Mouse (Mus musculus) left cerebral cortex, postnatal 36 days (tissue): ENCODE results near the gene Hist1h3a. TPM values are rescaled to one million over a fixed set of nuclear protein-coding genes. Genes with fewer than 3 reads are reported as not detected.
"Not testable (repeated sequence)": the region's sequence is repeated elsewhere in the genome, so short reads cannot be mapped to it uniquely, and the experiment has no call there.

Experiments used
- DNase-seq, 2 experiments: peaks; one replicate each; pipeline ENCODE4 v3.0.0; 2021 to 2022; ENCODE audit warnings: low spot score in 2 of 2, mixed read lengths in 1 of 2
- intact Hi-C: fragments of 180-260 bp; cut with DNase I; formaldehyde crosslinking; loops from one replicate; pipeline ENCODE4 v1.15.1; 2025
- total RNA-seq, 2 experiments: library from RNA; stranded (reverse); gene quantifications; 2 replicates each; pipeline ENCODE4 v1.2.3; 2021

The Hist1h3a gene
- total RNA-seq, 2 experiments from 2014 or later = 41.3 to 42.8 TPM

GRCm38 (mm10) chr13:23760240-23760971, 1.8 kb downstream of the Hist1h3a start:
- intact Hi-C loops = no loop called here
- no peak for DNase-seq

DNA sequence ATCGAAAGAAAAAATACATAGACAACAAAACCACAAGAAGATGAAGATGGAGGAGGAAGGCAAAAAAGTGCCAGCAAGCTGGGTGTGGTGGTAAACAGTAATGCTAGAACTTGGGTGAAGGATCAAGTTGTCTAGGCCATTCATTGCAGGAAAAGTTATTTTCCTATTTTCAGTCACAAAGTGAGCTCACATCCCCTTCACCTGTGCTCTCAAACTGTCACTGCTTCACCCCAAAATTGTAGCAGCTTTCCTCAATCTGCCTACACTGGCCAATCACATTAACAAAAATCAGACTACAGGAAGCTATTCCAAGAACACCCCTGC, 2.3 kb downstream of the Hist1h3a start:
- no peak for DNase-seq
- intact Hi-C loops = loop anchor here (5.0 kb wide), 1 partner anchor 1723 kb away; the partner anchor contains the start of genes Hist1h2ah and Hist1h2bk

GRCm38 (mm10) chr13:23759251-23759771, 2.9 kb downstream of the Hist1h3a start:
- intact Hi-C loops = loop anchor here (5.0 kb wide), 1 partner anchor 1722 kb away; the partner anchor contains the start of genes Hist1h2ah and Hist1h2bk
- no peak for DNase-seq

DNA sequence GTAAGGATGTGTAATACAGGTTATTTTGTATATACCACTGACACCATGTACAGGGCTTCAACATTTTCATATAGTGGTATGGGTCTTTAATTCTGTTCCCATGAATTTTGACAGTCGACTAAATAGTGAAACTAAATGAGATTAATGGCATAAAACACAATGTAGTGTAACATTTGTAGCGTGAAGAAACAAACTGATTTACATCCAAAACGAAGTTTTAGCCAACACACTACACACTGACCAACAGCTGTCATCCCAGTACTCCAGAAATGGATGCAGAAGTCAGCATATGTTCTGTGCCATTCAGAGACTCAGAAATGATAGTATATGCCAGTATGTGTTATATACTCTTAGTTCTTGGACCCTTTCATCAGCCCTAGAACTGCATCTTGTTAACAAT, 4.3 kb downstream of the Hist1h3a start:
- DNase-seq = no peak
- intact Hi-C loops = loop anchor here (5.0 kb wide), 1 partner anchor 1721 kb away; the partner anchor contains the start of genes Hist1h2ah and Hist1h2bk

DNA sequence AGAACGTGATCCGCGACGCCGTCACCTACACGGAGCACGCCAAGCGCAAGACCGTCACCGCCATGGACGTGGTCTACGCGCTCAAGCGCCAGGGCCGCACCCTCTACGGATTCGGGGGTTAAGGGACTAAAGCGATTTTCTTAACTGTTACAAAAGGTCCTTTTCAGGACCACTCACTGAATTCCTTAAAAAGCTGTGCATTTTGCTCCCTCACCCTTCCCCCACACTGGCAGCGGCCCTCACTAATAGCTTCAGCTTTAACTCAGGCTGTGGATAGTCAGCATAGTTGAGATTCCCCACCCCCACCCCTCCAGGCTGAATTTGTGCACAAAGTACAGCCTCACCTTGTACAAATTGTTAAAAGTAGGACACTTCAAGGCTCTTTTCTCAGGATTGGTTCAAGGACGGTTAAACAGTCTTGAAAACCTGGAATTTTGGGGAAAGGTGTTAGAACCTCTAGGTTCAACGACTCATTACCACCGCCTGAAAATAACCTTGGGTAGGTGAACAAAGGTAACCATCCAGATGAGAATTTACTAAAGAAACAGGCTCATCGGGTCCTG, 4.9 kb downstream of the Hist1h3a start:
- intact Hi-C loops = loop anchor here (5.0 kb wide), 1 partner anchor 1720 kb away; the partner anchor contains the start of genes Hist1h2ah and Hist1h2bk
- DNase-seq = no peak

DNA sequence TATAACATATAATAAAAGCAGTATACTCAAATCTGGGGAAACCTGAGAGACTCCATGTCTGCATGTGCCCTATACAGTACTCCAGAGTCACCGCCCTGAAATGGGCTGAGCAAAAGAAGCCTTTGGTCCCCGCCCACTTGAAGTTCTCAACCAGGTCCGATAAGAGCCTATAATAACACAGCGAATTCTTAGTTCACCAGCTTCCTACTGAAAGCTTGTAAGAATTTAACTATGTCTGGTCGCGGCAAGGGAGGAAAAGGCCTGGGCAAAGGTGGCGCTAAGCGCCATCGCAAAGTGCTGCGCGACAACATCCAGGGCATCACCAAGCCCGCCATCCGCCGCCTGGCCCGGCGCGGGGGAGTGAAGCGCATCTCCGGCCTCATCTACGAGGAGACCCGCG, 5.4 kb downstream of the Hist1h3a start, which contains the start of gene Hist1h4b:
Hist1h4b (plus strand) TSS at position 224 of the 400 bp plus-strand sequence.
- peak; percentile 84 to 86 for DNase-seq
- intact Hi-C loops = loop anchor here (5.0 kb wide), 1 partner anchor 1719 kb away; the partner anchor contains the start of genes Hist1h2ah and Hist1h2bk

DNA sequence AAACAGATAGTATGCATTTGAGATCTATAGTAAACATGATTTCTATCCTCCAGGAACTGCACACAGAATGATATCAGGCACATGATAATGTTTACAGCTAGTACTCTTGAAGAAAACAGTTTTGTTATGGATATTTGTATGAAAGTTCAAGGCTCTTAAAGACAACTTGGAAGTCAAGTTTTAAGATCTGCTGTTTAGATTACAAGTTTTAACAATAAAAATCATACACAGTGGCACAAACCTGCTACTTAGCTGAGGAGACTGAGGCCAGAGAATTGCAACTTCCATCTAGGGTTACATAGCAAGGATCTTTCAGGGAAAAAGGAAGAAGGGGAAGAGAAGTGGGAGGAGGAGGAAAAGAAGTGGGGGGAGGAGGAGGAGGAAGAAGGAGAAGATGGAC, 7.2 kb downstream of the Hist1h3a start:
- intact Hi-C loops = loop anchor here (5.0 kb wide), 1 partner anchor 1718 kb away; the partner anchor contains the start of genes Hist1h2ah and Hist1h2bk
- no peak for DNase-seq

GRCm38 (mm10) chr13:23753314-23754078, 8.7 kb downstream of the Hist1h3a start:
- intact Hi-C loops = no loop called here
- DNase-seq = no peak

GRCm38 (mm10) chr13:23752742-23753172, 9.4 kb downstream of the Hist1h3a start:
- intact Hi-C loops = no loop called here

GRCm38 (mm10) chr13:23752067-23752741, 10.0 kb downstream of the Hist1h3a start, which contains the start of gene Hist1h3b:
Hist1h3b (plus strand) TSS chr13:23752267.
- peak; percentile 88 to 92 for DNase-seq
- intact Hi-C loops = not testable (repeated sequence)

More at GRCm38 (mm10) chr13:23752742-23753172, 9.4 kb downstream of the Hist1h3a start:
- no peak for DNase-seq

GRCm38 (mm10) chr13:23751478-23751956, 10.7 kb downstream of the Hist1h3a start:
- intact Hi-C loops = no loop called here
- DNase-seq = no peak

GRCm38 (mm10) chr13:23750839-23751477, 11.2 kb downstream of the Hist1h3a start, which contains the start of gene Hist1h2ab:
Hist1h2ab (plus strand) TSS chr13:23751126.
- DNase-seq = peak; percentile 59 to 68
- intact Hi-C loops = not testable (repeated sequence)

GRCm38 (mm10) chr13:23749563-23750121, 12.5 kb downstream of the Hist1h3a start:
- intact Hi-C loops = loop anchor here (5.0 kb wide), 1 partner anchor 1707 kb away; the partner anchor contains the start of genes Hist1h2ag, Hist1h2bj and Hist1h4i
- no peak for DNase-seq

DNA sequence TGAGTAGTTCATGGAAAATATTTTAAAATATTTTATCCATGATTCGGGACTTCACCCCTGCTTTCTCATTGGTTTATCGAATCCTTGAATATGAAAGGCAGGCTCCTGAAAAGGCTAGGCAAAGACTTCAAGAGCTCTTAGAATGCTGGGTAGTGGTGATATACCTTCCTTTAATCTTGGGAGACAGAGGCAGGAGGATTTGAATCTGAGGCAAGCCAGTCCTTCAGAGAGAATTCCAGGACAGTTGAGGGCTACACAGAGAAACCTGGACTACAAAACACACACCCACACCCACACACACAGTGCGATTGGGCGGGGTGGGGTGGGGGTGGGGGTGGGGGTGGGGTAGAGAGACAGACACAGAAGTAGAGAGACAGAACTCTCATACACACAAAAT, 14.3 kb downstream of the Hist1h3a start:
- no peak for DNase-seq
- intact Hi-C loops = loop anchor here (5.0 kb wide), 1 partner anchor 1706 kb away; the partner anchor contains the start of genes Hist1h2ag, Hist1h2bj and Hist1h4i

GRCm38 (mm10) chr13:23747081-23747891, 14.9 kb downstream of the Hist1h3a start:
- intact Hi-C loops = loop anchor here (5.0 kb wide), 1 partner anchor 1705 kb away; the partner anchor contains the start of genes Hist1h2ag, Hist1h2bj and Hist1h4i

DNA sequence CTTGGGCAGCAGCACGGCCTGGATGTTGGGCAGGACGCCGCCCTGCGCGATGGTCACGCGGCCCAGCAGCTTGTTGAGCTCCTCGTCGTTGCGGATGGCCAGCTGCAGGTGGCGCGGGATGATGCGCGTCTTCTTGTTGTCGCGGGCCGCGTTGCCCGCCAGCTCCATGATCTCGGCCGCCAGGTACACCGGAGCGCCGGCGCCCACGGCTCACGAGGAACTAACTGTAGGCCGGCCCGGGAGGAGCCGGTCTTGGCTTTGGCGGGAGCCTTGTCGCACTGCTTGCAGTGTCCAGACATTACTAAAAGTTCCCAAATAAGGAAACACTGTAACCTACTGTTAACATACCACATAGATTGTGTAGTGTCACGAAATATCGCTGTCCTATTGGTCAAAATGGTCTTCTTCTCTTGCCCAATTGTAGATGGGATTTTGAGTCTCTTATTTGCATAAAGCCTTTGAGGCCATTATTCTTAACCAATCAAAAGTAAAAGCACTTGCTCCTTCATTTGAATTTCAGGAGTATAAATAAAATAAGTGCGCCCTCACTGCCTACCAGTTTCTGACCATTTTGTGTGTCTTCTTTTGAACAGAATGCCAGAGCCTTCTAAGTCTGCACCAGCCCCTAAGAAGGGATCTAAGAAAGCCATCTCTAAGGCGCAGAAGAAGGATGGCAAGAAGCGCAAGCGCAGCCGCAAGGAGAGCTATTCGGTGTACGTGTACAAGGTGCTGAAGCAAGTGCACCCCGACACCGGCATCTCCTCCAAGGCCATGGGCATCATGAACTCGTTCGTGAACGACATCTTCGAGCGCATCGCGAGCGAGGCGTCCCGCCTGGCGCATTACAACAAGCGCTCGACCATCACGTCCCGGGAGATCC, 15.7 kb downstream of the Hist1h3a start, which contains the start of gene Hist1h2bb:
Hist1h2bb (plus strand) TSS at position 534 of the 880 bp plus-strand sequence.
- intact Hi-C loops = loop anchor here (5.0 kb wide), 1 partner anchor 1704 kb away; the partner anchor contains the start of genes Hist1h2ag, Hist1h2bj and Hist1h4i
- peak; percentile 82 to 83 for DNase-seq

More at GRCm38 (mm10) chr13:23747081-23747891, 14.9 kb downstream of the Hist1h3a start:
- no peak for DNase-seq
